Mouse (Mus musculus): ENCODE results near the gene Ccl1. TPM values are rescaled to one million over a fixed set of nuclear protein-coding genes. Genes with fewer than 3 reads are reported as not detected.

Gene Ccl1
- polyA plus RNA-seq, 1 experiment from 2014 or later: not detected

Other genes with a start within 250 kb of the Ccl1 start
- gene Ccl11, start 247.9 kb downstream of the Ccl1 start, polyA plus RNA-seq (2015; fragmentation: Nextera tagmentation; extraction: Ambion mirVana): 1.1 and 1.6 TPM in 2 replicates
- 1.9 and 2.0 TPM in 2 replicates for gene Ccl12, start 203.8 kb downstream of the Ccl1 start, polyA plus RNA-seq (2015; fragmentation: Nextera tagmentation; extraction: Ambion mirVana)
- not detected in 2 replicates for gene Ccl8, start 190.5 kb downstream of the Ccl1 start, polyA plus RNA-seq (2015; fragmentation: Nextera tagmentation; extraction: Ambion mirVana)
- 0.11 and 0.15 TPM in 2 replicates for gene Tmem132e, start 83.2 kb upstream of the Ccl1 start, polyA plus RNA-seq (2015; fragmentation: Nextera tagmentation; extraction: Ambion mirVana)